Mouse (Mus musculus) WW6 (cell line): Measurements from ENCODE around the gene Psip1.
"Not testable (repeated sequence)": the region's sequence is repeated elsewhere in the genome, so short reads cannot be mapped to it uniquely, and the experiment has no call there.

ENCODE experiments used
- DNase-seq: peaks from one replicate; pipeline ENCODE4 v3.0.0-alpha.2; 2013; ENCODE audit warnings: low read depth, low spot score

Psip1 gene

DNA sequence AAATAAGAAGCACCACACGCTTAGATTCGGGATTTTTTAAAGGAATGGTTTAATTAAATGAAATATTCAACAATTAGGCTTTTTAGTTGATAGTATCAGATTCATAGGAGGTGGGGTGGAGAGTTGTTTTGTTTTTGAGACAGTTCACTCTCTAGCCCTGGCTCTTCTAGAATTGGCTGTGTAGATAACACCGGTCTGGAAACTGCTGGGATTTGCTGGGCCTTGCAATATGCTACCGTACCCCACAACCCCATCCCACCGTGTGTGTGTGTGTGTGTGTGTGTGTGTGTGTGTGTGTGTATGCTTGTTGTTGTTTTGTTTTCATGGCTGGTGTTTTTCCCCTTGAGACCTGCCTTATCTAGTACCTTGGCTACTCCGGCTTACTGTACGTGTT, 14.8 kb upstream of the Psip1 start:
- DNase-seq = no peak

DNA sequence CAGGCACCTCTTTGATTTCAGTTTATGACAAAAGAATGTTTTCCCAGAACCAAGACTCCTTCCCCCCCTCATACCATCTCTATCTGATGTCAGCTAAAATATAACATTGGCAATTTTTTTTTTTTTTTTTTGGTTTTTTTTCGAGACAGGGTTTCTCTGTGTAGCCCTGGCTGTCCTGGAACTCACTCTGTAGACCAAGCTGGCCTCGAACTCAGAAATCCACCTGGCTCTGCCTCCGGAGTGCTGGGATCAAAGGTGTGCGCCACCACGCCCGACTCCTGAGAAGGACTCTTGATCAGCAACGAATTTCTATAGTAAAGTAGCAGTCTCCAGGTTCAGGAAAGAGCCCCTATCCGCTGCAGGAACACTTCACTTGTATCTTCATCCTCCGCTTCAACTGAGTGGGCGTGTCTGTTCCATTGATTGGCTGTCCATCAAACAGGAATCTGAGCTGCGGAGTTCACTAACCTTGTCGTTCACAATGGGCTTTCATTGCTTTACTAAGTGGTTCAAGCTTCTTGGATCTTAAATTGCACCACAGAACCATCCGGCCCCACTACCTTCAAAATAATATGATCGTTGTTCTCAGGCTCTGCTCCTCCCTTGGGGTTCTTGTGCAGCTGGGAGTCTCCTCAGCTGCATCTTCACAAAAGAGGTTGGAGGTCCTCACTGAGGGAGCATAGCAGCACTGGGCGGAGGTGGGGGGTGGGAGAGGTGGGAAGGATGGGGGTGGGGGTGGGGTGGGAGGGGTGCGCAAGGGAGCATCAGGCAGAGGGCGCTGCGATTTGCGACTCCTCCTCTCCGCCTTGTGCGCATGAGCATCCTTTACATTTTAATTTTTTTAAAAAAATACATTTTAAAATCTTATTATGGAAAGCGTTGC, 14.1 kb upstream of the Psip1 start:
- peak; percentile 73 for DNase-seq

DNA sequence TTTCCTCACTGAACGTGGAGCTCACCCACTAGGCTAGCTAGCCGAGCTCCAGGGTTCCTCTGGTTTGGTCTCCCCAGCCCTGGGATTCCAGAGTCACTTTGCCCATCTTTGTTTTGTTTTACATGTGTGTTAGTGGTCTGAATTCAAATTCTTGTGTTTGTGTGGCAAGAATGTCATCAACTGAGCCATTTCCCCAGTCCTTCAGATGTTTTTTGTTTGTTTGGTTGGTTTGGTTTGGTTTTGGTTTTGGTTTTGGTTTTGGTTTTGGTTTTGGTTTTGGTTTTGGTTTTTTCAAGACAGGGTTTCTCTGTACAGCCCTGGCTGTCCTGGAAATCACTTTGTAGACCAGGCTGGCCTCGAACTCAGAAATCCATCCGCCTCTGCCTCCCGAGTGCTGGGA, 10.8 kb upstream of the Psip1 start:
- not testable (repeated sequence) for DNase-seq

DNA sequence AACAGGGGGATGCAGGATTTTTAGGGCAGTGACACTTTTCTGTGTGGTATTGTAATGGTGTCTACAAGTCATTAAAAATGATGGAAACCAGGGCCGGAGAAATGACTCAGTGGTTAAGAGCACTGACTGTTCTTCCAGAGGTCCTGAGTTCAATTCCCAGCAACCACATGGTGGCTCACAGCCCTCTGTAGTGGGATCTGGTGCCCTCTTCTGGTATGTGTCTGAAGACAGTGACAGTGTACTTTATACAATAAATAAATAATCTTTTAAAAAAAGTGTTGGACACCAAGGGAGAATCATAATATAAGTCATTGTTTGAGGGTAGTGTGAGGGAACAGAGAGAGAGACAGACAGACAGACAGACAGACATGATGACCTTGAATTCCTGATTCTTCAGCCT, 6.9 kb upstream of the Psip1 start:
- DNase-seq = no peak

DNA sequence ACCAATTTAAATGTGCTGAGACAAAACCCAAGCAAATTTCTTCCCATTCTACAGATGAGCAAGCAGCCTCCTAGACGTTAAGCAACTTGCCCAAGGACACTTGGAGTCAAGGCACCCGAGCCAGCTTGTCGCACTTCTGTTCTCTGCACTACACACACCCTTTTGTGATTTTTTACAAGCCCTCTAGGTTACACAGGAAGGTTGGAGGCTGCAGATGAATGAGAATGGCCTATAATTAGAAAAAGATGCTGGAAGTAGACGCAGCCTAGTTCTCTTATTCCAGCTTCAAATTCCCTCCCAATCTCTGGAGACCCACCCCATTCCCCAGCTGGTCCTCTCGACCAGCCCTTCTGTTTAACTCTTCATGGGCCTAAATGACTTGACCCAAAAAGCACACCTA, 2.9 kb upstream of the Psip1 start:
- no peak for DNase-seq

DNA sequence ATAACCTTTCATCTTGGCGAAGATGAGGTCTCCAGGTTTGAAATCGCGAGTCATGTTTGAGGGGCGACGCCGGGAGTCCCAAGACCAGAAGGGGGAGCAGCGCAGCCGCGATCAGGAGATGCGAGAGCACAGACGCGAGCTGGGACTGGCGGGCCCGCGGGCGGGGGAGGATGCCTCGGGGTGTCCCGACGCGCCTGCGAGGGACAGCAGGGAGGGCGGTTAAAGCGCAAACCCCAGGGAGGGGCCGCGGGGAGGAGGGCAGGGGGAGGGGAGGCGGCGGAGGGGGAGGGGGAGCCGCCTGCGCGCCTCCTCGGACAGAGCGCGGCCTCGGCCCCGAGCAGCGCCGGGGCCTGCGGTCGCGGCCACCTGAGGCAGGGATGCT, 533 bp downstream of the Psip1 start:
- peak; percentile 79 for DNase-seq

DNA sequence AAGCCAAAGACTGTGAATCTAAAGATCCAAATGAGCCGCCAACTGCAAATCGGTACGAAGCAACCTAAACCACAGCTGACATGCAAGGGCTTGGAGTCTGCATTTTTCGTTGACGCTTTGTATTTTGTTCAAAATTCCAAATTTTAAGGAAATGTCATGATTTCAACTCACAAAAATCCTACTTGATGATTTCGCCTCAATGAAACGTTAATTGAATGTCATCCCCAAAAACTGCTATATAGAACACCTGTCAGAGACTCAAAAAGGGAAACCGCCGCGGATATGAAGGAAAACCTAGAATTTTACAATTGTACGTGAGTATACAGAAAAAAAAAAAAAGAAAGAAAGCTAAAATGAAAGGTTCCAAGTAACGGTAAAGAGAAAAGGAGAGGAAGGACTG, 1.0 kb downstream of the Psip1 start:
- no peak for DNase-seq

DNA sequence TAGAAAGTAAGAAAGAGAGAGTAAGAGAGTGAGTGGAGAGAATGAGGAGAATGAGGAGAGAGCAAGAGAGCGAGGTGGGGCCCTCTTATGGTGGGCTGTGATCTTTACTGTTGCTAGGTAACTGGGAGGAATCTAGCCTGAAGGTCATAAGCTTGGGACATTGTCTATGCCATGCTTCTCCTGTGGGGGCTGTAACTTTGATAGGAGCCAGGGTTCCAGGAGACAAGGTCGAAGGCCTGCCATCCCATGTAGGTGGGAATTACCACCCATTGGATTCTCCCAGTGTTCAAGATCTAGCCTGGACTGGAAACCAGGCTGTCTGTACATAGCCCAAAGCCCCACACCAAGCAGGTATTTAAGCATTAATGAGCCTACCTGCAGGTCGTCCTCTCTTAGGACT, 18.1 kb downstream of the Psip1 start:
- no peak for DNase-seq

DNA sequence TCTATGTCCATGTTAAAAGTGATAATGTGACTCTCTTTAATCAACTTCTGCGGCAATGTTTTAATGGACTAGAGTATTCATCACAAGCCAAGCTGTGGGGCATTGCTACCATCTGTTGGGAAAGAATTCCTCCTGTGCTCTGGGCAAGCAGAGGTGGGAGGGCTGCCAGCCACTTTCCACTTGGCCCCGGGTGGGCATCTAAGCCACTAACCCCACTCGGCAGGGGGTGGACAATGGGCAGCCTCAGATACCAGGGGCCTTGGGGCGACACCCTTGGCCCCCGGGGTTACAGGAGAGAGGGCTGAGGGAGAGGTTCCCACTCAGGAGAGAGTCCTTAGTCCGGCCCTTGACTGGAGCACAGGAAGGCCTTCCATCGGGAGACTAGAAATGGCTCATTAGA, 18.6 kb downstream of the Psip1 start:
- no peak for DNase-seq

DNA sequence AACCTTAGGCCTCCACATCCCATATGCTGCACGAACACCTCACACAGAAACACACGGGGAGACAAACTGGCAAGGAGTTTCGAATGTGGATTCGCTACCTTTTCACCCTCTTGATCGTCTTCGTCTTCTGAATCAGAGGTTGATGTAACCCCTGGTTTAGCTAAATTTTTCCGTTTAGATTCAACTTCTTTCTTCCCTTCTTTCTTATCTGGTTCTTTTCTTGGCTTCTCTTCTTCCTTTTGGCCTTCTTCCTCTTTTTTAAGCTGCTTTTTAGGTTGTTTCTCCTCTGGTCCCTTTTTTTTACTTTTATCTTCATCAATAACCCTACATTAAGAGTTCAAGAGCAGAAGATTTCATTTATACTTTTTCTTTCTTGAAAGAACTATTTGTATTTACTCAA, 21.4 kb downstream of the Psip1 start:
- no peak for DNase-seq

DNA sequence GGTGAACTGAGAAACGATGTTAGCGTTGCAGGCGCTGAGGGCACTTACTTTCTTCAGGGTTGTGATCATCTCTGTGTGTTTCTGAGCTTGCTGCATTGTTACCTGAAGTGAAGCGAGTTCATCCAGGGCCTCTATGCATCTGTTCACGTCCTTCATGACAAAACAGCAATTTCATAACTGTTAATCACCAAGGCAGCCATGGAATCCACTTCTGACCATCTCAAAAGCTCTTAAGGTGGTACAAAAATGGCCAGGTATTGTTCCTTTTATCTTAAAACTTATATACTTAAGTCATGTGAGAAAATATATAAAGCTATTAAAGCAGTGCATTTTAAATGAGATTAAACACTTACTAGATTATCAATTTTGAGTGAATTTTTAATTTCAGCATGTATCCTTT, 26.2 kb downstream of the Psip1 start:
- DNase-seq = no peak

DNA sequence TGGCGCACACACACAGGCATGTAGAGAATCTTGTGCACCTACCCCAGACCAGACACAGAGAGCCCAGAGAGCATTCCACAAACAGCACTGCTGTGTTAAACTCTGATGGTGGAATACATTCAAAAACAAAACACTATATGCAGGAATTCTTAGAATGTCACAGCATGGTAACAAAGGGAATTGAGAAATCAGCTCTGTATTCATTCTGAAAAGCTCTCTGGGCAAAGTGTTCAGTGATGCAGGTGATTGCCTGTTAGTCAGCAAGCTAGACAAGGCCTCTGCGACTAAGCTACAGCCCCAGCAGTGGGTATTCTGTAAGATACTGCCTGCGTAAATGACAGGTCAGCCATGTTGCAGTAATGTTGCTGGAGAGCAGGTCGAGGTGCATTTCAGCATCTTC, 35.5 kb downstream of the Psip1 start:
- DNase-seq = no peak

DNA sequence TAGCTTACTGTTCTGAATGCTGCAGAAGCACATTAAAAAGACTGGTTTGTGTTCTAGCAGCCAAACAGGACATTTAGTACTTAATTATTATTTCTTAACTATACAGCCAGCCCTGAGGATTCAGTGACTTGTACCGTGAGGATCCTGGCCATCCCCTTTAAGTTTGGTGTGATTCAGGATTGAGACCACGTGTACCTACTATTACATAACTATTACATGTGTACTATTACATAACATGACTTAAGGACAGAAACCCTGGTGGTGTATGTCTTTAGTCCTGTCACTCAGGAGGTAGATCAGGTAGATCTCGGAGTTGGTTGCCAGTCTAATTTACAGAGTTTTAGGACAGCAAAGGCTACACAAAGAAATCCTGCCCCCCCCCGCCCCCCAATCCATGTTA, 45.2 kb downstream of the Psip1 start:
- DNase-seq = no peak

DNA sequence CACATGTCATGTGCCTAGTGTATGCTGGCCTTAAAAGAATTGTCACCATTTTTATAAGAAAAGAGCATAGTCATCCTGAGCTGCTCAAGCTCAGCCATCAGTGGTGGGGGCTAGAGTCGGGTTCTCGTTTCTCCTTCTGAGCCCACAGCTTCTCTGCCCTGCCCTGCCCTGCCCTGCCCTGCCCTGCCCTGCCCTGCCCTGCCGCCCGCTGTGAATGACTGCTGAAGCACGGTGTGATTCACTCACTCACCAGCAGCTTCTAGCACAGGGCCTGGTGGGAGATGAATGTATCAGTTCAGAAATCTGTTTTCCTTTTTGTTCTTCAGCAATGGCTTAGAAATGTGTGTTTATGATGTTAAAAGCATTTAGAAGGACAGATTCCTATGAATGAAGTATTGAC, 47.2 kb downstream of the Psip1 start:
- DNase-seq = no peak

DNA sequence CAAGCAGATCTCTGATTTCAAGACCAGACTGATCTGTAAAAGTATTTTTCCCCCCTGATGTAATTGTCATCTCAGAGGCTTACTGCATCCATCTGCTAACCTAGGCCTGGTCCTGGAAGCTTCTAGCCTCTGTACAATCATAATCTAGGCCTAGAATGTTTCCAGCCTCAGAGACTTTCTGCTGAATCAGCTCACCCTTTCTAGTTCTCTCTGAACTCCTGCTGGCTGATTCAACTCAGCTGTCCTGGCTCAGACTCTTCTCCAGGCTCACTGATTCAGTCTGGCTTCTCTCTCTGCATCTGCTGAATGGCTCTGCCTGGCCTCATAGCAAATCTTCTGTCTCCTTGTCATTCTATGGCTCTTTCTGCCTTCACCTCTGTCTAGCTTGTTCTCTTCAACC, 48.1 kb downstream of the Psip1 start:
- no peak for DNase-seq

DNA sequence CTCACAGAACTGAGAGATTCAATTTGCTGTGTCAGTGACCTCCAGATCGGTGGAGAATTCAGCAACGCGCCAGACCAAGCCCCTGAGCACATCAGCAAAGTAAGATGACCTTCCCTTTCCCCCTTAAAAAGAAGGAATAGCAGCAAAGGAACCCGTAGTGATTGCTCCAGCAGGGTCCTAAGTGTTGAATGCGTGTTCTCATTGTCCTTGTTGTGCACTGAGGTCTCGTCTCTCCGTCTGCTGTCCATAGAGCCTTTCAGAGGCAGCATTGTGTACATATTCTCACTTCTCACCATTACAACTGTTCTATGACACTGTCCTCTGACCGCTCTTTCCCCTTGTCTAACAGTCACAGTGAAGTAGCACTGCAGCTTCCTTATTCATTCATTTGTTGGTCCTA, 49.9 kb downstream of the Psip1 start:
- no peak for DNase-seq

DNA sequence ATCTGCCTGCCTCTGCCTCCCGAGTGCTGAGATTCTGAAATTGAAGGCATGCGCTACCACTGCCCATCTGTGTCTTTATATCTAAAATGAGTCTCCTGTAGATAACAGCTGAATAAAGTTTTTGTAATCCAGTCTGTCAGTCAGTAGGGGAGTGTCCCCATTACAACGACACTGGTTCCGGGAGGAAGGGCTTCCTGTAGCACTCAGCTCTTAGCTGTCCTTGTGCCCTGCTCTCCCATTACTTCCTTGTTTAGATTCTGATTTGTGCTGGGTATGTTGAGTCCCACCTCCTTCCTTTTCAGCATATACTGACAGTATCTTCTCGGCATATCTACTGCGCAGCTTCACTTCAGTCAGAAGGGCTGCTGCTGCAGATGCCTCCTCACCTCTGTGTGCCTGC, 53.4 kb downstream of the Psip1 start:
- DNase-seq = no peak

DNA sequence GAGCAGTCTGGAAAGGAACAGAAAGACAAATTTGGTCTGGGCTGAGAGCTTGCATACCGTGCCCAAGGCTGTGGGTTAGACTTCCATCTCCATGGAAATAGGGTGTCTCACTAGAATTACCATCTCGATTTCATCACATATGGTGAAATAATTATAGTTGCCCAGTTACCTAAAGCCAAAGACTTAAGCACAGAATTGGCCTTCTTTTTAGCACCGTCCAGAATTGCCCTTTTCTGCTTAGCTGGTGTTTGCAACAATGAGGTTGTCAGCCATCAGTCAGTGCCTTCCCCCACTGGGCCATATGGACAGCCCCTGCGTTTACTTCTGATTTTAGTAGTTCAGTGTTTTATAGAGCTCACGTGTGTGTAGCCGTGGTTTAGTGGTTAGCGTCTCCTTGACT, 54.3 kb downstream of the Psip1 start:
- DNase-seq = no peak

DNA sequence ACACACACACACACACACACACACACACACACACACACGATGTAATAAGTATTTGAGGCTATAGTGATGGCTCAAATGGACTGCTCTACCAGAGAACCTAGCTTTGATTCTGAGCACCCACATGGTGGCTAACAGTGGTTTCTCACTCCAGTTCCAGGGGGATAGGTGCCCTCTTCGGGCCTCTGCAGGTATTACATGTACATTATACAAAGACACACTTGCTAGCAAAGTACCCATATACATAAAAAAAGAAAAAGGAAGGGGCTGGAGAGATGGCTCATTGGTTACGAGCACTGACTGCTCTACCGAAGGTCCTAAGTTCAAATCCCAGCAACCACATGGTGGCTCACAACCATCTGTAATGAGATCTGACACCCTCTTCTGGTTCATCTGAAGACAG, 57.4 kb downstream of the Psip1 start:
- DNase-seq = peak; percentile 67

DNA sequence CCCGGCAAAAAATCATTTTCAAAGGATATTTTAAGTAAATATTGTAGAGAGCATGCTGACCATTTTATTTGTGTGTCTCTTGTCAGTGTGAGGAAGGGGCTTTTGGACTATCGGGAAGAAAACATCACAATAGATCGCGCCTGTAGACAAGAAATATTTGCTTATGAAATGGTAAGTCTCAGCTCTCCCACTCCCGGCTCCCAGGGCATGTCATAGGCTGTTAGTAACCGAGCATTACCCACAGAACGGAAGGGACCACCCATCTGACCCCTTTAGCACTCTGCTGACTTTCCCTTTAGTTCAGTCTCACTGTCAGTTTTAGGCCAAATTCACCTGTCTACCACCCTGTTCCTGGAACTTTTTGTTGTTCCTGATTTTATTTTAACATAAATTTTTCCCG, 58.6 kb downstream of the Psip1 start:
- DNase-seq = no peak

DNA sequence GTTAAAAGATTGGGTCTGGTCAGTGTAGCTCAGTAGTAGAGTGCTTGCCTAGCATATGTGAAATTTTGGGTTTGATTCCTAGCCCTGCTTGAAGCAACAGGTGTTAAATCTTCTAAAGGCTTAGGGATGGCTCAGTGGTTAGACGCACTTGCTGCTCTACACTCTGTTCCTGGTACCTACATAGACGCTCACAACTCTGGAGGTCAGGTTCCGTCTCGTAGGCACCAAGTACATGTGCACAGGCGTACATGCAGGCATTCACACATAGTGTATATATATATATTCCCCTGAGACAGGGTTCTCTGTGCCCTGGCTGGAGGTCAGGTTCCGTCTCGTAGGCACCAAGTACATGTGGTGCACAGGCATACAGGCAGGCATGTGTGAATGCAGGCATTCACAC, 59.1 kb downstream of the Psip1 start:
- DNase-seq = no peak

DNA sequence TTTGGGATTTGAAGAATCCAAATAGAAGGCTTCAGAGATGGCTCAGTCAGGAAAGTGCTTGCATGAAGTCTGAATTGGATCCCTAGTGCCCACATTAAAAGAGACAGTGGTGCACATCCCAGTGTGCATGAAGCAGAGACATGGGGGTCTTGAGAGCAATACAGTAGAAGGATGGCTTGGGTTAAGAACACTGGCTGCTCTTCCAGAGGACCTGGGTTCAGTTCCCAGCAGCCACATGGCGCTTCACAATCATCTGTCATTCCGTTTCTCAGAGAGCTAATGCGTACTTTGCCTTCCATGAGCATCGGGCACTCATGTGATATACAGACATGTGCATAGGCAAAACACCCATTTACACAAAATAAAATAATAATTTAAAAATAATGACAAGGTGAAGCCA, 61.1 kb downstream of the Psip1 start:
- no peak for DNase-seq

DNA sequence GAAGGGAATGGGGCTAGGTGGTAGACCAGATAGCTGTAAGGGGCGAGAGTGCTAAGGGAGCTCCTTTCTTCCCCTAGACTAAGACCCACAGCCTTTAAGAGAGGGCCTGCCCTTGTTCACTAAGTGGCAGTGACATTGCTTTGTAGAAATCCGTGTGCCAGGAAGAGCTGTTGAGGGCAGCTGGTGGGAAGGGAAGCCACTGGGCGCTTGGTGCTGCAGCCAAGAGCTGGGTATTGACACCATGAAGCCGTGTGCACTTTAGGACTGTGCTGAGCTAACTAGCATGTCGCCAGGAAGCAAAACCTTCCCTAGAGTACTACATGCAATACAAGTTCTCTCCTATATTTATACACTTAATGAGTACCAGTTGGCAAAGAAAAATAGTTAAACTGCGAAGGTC, 62.6 kb downstream of the Psip1 start:
- no peak for DNase-seq

DNA sequence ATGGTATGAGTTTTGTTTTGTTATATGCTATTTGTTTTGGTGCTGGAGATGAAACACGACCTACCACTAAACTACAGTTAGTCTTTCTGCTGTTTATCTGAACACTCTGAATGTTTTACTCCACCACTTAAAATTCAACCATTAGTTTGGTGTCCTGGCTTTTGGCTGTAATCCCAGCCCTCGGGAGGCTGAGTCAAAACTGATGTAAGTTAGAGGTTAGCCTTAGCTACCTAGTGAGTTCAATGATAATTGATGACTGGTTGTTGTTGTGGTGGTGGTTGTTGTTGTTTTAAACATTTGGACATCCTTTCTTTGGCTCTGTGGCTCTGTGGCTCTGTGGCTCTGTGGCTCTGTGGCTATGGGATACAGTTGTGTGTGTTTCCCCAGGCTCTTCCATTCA, 67.5 kb downstream of the Psip1 start:
- no peak for DNase-seq
